Mouse (Mus musculus): ENCODE measurements around the gene Prkaca.
A peak's percentile ranks its signal among the peaks of the same experiment; 100 is the strongest.
"Not testable (repeated sequence)": the region's sequence is repeated elsewhere in the genome, so short reads cannot be mapped to it uniquely, and the experiment has no call there.

Gene Prkaca

DNA sequence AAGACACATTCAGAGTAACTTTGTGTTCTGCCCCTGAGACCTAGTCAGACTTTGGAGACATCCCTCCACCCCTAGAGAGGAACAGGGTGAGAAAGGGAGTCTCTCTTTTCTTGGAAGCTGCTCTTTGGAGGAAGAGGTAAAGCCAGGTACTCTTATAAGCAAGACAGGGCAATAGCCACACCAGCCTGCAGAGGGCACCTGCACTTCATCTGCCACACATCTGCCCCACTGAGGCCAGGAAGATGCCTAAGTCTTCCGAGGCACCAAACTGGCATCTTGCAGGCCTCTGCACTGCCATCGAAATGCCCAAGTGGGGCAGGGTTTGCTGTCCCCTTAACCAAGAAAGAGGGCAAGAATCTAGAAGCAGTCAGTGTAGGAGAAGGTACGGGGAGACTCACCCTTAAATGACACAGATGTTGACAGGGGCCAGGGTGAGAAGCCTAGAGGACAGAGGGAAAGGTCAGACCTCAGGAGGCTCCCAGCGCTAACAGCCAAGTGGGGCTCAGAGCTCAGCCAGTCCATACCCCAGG lies 3.4 kb downstream of the Prkaca start:
- DNase-seq (ENCODE audit: low spot score): no peak

DNA sequence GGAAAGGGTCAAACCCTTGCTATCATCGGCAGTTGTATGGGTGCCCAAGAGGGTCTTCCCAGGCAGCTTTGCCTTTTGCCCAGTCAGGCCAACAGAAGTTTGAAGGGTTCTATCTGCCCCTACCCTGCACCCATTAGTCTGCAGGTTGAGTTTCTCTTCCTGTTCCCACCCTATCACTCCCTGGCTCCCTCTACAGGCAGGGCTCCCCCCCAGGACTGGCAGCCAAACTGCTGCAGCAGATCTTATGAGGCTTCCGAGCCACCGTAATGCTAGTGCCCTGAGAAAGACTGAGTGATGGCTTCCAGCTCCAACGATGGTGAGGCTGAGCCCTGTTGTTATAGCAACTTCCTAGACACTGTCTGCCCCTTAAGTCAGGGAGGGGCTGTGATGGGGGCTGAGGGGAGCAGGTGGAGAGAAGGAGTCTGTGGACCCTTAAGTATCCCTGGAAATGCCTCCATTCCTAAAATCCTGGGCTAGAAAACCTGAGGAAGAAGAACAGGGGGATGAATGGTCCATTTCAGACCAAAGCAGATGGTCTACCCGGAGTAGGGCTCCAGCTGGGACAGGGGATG lies 4.1 kb downstream of the Prkaca start:
- no peak for DNase-seq (ENCODE audit: low spot score)

DNA sequence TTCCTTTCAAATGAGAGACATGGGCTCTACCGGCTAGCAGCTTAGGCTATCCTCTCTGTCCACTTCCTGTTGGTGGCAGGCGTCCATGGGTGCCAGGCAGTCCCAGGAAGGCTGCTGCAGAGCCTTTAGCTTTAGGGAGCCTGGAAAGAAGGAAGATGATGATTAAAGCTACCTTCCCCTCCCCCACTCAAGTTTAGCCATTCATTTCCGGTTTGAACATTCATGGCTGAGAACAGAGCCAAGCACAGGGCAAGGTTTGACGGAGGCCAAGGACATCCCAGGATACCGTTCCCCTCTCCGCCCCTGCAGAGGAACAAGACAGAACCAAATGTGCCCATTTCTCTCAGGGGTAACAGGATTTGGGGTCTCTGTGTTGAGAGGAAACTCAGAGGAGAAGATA lies 4.9 kb downstream of the Prkaca start:
- DNase-seq (ENCODE audit: low spot score): no peak

DNA sequence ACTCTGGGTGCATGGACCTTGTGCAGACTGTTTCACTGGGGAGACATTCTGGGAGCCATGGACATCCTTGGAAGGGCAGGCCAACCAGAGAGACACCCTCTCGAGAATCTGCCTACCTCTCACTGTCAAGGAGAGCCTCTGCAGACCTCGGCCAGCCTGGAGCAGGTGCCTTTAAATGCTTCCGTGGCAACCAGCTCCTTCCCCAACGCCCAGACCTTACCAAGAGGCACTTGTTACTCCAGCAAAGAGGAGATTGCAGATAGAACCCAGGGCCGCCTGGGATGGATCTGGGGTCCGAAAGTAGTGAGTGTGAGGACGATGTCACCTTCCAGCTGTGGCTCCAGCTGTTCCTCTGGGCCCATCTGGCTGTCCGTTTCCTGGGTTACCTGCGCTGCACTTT lies 5.4 kb downstream of the Prkaca start:
- no peak for DNase-seq (ENCODE audit: low spot score)

DNA sequence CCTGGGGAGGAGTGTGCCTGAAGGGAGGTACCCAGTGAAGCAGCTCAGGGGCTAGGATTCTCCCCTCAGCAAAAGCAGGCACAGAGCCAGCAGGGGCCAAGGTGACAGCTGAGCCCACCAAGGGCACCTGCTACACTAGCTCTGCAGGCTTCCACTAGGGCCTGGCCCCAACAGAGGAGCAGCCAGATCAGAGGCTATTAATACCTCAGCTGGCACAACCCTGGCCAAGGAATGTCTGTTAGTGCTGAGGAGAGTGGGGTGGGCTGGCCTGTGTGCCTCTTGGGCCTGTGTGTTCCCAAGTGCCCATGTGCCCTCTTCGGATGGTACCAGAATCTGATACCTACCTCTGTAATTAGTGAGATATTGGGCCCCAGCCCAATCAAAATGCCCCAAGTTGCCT lies 7.5 kb downstream of the Prkaca start:
- DNase-seq (ENCODE audit: low spot score): no peak

DNA sequence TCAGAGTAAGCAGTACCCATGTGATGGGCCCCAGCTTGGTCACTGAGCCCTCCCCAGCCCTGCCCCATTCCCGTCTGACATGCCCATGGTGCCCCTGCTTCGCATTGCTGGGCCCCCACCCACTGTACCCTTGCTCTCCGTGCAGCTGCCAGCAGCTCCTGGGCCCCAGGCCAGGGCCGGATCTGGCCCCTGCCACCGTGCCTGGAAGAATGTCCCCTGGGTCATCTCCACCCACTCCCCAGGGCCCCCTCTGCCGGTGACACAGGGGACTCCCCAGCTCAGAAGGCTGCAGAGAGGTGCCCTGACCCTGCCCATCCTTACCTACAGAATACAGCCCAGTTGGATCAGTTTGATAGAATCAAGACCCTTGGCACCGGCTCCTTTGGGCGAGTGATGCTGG lies 8.1 kb downstream of the Prkaca start:
- DNase-seq (ENCODE audit: low spot score): no peak

DNA sequence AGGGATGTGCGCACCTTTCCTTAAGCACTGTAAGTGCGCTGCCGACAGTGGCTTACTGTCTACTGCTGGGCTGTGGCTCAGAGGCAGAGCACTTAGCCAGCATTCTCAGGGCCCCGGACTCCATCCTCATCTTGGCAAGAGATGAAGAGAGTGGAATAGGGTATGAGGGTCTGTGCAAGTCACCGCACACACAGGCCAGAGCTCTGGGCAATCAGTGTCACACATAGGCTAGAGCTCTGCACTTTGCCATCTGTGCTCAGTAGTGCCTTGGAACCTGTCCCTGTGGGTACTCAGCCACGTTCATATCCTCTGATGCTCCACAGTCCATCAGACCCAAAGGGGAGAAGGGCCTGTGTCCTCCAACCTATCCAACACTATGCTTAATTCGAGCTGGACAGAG lies 8.7 kb downstream of the Prkaca start:
- DNase-seq (ENCODE audit: low spot score): no peak

DNA sequence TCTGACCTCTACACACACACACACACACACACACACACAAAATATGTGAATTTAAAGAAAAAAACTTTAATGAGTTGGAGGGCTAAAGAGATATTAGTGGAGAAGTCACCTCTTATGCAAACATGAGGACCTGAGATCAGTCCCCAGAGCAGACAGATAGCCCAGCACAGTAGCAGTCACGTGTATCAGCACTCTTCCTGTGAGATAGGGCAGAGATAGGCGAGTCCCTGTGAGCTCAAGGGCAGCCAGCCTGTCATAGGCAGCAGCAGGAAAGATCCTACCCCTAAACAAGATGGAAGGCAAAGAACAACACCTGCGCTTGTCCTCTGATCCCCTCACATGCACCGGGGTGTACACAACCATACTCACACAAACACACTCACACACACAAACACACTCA lies 9.7 kb downstream of the Prkaca start:
- no peak for DNase-seq (ENCODE audit: low spot score)

DNA sequence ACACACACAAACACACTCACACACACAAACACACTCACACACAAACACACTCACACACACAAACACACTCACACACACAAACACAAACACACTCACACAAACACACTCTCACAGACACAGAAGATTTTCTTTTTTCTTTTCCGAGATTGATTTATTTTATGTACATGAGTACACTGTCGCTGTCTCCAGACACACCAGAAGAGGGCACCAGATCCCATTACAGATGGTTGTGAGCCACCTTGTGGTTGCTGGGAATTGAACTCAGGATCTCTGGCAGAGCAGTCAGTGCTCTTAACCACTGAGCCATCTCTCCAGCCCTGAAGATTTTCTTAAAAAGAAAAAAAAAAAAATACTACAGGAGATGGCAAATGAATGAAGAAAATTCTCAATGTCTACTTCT lies 10.4 kb downstream of the Prkaca start:
- DNase-seq (ENCODE audit: low spot score): not testable (repeated sequence)

DNA sequence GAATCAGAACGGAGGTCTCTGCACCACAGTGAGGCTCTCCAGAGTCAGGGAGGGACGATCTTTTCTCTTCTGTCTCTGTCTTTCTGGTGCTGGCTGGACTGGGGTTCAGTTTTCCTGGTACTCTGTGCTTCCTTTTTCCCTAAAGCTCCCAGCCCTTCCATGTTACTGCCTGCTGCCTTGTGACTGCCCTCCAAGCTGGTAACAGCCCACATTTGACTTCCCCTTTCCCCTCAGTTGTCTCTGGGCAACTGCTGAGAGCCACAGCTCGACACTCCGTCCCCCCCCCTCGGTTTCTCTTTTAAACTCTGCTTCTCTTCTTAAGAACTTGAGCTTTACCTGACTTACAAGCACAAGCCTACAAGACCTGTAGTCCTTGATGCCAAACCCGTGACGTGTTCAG lies 16.4 kb downstream of the Prkaca start:
- no peak for DNase-seq (ENCODE audit: low spot score)

DNA sequence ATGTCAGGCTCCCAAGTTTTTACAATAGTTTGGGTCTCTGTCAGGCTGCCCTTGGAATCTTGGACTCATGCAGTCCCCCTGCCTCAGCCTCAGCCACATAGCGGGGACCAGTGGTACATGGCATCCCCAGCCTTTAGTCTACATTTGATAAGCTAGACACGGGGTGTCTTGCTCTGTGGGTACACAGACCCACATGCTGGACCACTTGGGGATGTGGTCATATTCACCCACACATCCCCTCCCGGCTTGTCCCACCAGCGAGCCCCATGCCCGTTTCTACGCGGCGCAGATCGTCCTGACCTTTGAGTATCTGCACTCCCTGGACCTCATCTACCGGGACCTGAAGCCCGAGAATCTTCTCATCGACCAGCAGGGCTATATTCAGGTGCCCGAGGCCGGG lies 17.4 kb downstream of the Prkaca start:
- no peak for DNase-seq (ENCODE audit: low spot score)

DNA sequence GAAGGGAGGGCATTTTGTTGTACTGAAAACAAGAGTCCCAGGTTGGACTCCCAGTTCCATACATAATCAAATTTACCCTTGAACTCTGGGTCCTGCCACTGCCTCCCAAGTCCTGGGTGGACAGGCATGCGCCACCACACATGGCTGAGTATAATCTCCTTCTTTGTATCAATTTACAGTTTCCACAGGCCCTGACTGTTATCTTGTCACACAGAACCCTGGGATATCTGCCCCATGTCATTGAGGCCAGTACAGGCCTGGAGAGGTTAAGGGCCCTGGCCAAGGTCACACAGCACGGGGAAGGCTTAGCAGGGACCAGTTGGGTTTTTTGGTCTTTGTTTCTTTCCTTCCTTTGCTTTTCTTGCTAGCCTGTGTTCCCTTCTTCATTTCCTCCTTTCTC lies 19.7 kb downstream of the Prkaca start:
- DNase-seq (ENCODE audit: low spot score): no peak

DNA sequence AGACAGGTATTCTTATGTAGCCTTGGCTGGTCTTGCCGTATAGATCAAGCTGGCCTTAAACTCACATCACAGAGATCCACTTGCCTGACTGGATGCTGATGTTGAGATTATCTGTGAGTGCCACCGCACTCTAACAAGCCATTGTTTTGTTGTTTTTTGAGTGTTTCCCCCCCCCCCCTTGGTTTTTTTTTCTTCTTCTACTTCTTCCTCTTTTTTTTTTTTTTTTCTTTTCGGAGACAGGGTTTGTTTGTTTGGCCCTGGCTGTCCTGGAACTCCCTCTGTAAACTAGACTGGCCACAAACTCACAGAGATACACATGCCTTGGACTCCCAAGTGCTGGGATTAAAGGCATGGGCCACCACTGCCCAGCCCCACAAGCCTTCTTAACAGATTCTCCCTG lies 21.2 kb downstream of the Prkaca start:
- no peak for DNase-seq (ENCODE audit: low spot score)

DNA sequence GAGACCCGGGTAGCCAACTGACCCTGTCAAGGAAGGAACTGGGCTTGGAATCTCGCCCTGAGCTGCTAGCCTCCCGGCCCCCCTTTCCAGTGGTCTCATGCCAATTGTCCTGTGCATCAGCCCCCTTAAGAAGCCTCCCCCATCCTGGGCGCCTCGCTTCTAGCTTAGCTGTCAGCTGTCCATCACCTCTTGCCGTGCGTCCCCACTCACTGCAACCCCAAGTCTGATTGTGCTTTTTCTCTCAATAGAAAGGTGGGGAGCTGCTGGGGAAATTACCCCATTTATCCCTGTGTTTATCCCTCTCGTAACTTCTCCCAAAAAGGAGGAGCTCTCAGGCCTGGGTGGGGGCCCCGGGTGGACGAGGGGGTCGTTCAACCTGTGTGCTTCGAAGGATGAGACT lies 23.2 kb downstream of the Prkaca start:
- DNase-seq (ENCODE audit: low spot score): no peak

DNA sequence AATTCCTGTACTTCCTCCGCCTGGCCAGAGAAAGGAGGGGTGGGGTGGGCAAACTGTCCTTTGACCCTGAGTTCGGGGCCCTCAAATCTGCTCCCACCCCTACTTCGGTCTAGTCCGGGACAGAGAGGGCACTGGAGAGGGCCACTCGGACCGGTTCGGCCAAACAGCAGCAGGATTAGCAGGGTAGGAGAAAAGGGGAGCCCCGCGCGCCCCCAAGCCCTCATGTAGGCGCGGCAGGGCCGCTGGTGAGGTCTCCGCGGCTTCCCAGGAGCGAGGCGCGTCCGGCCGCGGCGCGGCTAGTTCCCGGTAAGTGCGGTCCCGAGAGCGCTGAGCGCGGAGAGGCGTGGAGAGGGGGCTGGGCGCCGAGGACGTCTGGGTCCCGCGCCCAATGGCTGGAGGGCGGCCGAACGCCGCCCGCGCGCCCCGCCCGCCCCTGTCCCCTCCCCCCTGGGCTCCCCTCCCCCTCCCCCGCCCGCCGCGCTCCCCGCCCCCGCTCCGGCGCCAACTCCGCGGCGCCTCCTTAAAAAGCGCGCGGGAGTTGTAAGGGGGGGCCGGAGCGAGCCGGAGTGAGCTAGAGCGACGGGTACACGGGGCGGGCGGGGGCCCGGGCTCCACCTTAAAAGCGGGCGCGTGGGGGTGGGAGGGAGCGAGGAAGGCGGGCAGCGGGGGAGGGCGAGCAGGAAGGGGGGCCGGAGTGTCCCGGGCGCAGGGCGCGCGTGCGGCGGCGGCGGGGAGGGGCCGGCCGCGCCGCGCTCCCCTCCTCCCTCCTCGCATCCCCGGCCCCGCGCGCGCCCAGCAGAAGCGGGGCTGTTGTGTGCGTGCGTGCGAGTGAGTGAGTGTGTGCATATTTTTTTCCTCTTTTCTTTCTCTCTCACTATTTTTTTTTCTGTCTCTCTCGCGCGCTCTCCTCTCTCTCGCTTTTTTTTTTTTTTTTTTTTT lies 24.0 kb downstream of the Prkaca start:
- DNase-seq (ENCODE audit: low spot score): peak; percentile 81

DNA sequence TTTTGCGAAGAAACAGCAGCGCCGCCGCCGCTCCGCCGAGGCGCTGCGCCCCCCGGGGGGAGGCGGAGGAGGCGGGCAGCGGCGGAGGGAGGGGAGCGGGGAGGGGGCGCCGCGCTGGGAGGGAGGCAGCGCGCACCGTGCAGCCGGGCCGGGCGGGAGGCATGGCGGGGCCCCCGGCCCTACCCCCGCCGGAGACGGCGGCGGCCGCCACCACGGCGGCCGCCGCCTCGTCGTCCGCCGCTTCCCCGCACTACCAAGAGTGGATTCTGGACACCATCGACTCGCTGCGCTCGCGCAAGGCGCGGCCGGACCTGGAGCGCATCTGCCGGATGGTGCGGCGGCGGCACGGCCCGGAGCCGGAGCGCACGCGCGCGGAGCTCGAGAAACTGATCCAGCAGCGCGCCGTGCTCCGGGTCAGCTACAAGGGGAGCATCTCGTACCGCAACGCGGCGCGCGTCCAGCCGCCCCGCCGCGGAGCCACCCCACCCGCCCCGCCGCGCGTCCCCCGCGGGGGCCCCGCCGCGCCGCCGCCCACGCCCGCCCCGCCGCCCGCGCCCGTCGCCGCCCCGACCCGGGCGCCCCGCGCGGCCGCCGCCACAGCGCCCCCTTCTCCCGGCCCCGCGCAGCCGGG lies 24.8 kb downstream of the Prkaca start, which contains the start of gene Samd1:
Gene Samd1, plus strand, starts transcription at position 162 of the 631 bp plus-strand sequence.
- peak; percentile 53 for DNase-seq (ENCODE audit: low spot score)

DNA sequence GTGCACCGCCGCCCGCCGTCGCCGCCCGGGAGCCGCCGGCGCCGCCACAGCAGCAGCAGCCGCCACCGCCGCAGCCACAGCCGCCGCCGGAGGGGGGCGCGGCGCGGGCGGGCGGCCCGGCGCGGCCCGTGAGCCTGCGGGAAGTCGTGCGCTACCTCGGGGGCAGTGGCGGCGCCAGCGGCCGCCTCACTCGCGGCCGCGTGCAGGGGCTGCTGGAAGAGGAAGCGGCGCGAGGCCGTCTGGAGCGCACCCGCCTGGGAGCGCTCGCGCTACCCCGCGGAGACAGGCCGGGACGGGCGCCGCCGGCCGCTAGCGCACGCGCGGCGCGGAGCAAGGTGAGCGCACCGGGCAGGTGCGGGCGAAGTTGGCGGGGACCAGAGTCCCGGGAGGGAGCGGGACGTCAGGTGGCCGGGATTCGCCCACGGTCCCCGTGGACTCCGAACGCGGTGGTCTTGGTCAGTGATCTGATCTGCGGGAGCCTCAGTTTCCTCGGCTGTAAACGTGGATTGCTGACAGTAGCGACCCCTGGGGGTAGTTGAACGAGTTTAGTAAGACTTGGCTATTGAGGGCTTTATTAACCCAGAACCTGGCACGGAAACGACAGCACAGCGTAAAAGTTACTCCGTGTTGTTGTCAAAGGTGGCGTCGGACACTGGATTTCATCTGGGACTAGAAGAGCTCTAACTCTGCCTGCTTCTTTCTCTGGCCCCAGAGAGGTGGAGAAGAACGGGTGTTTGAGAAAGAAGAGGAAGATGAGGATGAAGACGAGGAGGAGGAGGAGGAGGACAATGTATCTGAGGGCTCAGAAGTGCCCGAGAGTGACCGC lies 25.7 kb downstream of the Prkaca start:
- DNase-seq (ENCODE audit: low spot score): peak; percentile 38

DNA sequence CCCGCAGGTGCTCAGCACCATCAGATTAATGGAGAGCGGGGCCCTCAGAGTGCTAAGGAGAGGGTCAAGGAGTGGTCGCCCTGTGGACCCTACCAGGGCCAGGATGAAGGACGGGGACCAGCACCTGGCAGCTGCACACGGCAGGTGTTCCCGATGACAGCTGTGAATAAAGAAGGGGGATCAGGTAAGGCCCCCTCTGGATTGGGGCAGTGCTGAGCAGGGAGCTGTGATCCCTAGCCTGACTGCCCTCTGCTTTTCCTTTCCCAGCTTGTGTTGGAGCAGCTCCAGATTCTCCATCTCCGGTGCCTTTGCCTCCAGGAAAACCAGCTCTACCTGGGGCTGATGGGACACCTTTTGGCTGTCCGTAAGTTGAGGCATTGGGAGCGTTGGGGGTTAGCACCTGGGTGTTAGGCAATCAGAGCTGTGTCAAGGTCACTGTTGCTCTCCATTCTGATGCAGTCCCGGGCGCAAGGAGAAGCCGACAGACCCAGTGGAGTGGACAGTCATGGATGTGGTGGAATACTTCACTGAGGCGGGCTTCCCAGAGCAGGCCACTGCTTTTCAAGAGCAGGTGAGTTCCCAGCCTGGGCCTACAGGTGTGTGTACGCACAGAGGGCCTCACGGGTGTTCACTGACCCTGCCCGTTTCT lies 26.4 kb downstream of the Prkaca start:
- DNase-seq (ENCODE audit: low spot score): no peak

DNA sequence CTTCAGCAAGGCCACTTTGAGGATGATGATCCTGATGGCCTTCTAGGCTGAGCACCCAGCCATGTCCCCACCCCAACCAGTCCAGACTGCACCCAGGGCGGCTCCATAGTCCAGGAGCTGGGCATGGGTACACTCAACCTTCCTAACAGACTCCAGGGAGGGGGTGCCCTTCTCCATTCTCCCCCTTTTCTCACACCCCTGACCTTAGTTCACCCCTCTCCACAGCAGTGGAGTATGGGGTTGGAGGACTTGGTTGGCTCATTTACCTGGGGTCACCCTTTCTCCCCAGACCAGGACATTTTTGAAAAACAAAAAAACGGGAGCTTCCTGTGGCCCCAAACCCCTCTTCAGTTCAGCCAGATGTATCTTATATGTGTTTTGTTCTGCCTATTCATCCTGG lies 27.0 kb downstream of the Prkaca start:
- DNase-seq (ENCODE audit: low spot score): no peak

DNA sequence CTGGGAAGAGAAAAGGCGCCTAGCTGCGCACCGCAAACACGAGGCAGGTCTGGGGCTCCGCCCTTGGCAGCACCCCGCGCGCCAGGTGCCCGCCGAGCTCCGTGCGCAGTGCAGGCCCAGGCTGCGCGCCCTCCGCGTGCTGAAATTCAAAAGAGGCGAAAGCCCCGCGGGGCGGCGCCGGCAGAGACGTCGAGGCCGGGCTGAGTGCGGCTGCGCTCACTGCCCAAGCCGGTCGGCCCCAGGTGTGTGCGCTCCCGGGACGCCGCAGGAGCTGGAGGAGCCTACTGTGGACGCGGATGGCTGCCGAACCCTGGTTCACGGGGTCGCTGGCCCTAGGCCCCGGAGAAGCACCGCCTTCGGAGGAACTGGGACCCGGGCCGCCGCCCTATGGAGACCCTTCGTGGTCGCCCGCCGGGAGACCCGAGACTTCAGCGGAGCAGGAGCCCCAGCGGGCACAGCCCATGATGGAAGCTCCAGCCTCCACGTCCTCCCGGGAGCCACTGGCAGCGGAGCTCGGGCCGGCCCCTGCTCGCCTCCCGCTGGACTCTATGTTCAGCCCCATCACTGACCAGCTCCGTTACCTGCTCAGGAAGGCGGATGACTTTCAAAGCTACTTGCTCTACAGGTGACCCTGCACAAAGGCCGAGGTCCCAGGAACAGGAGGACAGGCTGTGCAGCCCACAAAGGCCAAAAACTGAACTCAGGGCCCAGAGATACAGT lies 28.6 kb downstream of the Prkaca start, which contains the start of gene 1700067K01Rik:
Gene 1700067K01Rik, plus strand, starts transcription at position 222 of the 720 bp plus-strand sequence.
- DNase-seq (ENCODE audit: low spot score): no peak
